Mouse (Mus musculus): ENCODE results near the gene Snx9. TPM values are rescaled to one million over a fixed set of nuclear protein-coding genes. Genes with fewer than 3 reads are reported as not detected.
A peak's percentile ranks its signal among the peaks of the same experiment; 100 is the strongest.

The Snx9 gene
- polyA plus RNA-seq, 1 experiment from 2014 or later, result 11.9 TPM

DNA sequence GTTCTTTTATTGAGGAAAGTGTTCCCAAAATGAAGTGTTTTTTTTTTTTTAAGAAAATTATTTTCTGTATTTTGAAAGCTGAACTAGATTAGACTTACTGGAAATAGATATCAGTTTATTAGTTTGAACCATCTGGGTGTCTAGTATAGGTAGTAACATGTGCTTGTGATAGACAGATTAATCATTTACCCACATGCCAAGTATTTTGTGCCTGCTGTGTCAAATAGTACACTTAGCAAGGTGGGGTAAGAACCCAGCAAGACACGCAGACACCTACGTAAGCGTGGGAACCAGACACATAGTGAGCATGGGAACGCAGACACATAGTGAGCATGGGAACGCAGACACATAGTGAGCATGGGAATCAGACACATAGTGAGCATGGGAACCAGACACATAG, 22.6 kb downstream of the Snx9 start:
- WGBS (ENCODE audit: insufficient replicate concordance), result 61% methylated on average over 5 of the region's 5 CpGs
- no peak overlapping the region for H3K4me2 ChIP-seq
- H3K9me3 ChIP-seq (replicated peaks), result no peaks in the 10 kb centered on the region
- H3K36me3 ChIP-seq (replicated peaks), result no peaks in the 10 kb centered on the region
- no peak for ATAC-seq (ENCODE audit: insufficient read depth)
- H3K27ac ChIP-seq (replicated peaks), result no peak overlapping the region
- peaks cover 21% of the 10 kb centered on the region for H3K4me1 ChIP-seq (replicated peaks)
- H3K9ac ChIP-seq, result no peak overlapping the region
- H3K4me3 ChIP-seq (replicated peaks), result no peak overlapping the region
- no peaks in the 10 kb centered on the region for H3K27me3 ChIP-seq

DNA sequence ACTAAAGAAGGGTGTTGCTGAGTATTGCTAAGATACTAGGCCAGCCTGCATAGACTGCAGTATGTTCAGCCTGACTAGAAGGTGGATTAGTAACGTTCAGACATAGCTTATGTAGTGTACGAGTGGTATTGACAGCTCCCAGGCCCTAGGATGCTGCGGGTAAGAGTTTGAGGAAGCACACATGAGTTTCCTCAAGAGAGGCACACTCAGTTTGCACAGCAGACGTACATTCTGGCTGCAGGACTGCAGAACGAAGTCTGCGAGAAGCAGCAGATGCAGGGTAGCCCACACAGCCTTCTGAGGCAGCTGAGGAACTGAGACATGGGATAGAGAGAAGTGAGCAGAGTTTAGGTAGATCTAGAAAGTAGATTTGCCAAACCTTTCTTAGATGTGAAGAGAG, 26.3 kb downstream of the Snx9 start:
- Histone ChIP-seq H3K4me2 (no peak overlapping the region), H3K36me3 (replicated peaks) (no peaks in the 10 kb centered on the region), H3K4me1 (replicated peaks) (peaks cover 28% of the 10 kb centered on the region), H3K9me3 (replicated peaks) (no peaks in the 10 kb centered on the region), H3K27me3 (no peaks in the 10 kb centered on the region), H3K4me3 (replicated peaks) (no peak overlapping the region), H3K27ac (replicated peaks) (no peak overlapping the region), H3K9ac (no peak overlapping the region)
- ATAC-seq (ENCODE audit: insufficient read depth), result no peak
- WGBS (ENCODE audit: insufficient replicate concordance), result 35% methylated on average over 6 of the region's 6 CpGs

GRCm38 (mm10) chr17:5868319-5869031, 27.3 kb downstream of the Snx9 start:
- no peak overlapping the region for H3K4me2 ChIP-seq
- WGBS (ENCODE audit: insufficient replicate concordance), result 69% methylated on average over 7 of the region's 7 CpGs
- no peak overlapping the region for H3K4me3 ChIP-seq (replicated peaks)
- peaks cover 25% of the 10 kb centered on the region for H3K4me1 ChIP-seq (replicated peaks)
- H3K36me3 ChIP-seq (replicated peaks), result no peaks in the 10 kb centered on the region
- H3K9ac ChIP-seq, result no peak overlapping the region
- no peak for ATAC-seq (ENCODE audit: insufficient read depth)
- no peaks in the 10 kb centered on the region for H3K27me3 ChIP-seq
- H3K27ac ChIP-seq (replicated peaks), result no peak overlapping the region
- H3K9me3 ChIP-seq (replicated peaks), result no peaks in the 10 kb centered on the region

DNA sequence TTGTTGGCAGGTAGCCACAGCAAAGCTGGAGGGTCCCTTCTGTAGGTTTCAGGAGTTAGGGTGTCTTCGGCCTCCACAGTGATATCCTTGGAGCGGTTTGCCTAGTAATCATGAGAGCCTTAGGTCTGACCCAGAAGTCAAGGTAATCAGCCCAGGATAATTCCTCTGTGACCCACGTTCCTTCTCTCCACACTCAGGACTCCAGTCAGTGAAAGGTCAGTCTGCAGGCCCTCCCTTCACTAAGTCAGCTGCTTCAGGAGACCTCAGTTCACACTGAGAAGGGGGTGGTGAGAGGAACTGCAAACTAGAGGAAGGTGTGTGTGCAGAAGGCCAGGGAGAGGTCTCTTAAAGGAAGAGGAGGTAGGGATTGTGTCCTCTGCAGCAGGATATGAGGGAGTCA, 28.3 kb downstream of the Snx9 start:
- Histone ChIP-seq H3K36me3 (replicated peaks) (no peaks in the 10 kb centered on the region), H3K27me3 (no peaks in the 10 kb centered on the region), H3K4me3 (replicated peaks) (no peak overlapping the region), H3K4me1 (replicated peaks) (peaks cover 28% of the 10 kb centered on the region), H3K9ac (no peak overlapping the region), H3K4me2 (no peak overlapping the region), H3K9me3 (replicated peaks) (no peaks in the 10 kb centered on the region), H3K27ac (replicated peaks) (no peak overlapping the region)
- WGBS (ENCODE audit: insufficient replicate concordance), result 75% methylated on average over 3 of the region's 3 CpGs
- ATAC-seq (ENCODE audit: insufficient read depth), result no peak

DNA sequence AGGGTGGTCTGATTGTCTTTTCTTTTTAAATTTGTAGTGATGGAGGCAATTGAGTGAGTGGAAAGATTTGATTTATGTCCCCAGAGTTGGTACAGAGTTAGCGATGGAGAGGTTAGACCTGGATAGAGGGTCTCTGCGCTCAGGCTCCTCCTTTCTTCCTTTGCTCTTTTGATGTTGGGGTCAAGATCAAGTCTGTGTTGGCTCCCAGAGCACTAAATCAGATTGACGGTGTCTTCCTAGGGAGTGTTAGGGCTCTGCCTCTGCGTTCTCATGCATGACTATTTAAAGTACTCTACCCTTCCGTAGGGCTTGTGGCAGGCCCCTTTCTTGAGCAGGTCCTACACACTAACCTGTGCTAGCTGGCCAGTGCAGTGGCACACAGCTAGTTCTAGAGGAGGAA, 28.9 kb downstream of the Snx9 start:
- no peaks in the 10 kb centered on the region for H3K36me3 ChIP-seq (replicated peaks)
- no peak overlapping the region for H3K9ac ChIP-seq
- no peaks in the 10 kb centered on the region for H3K27me3 ChIP-seq
- no peak for ATAC-seq (ENCODE audit: insufficient read depth)
- WGBS (ENCODE audit: insufficient replicate concordance), result 81% methylated on average over 5 of the region's 5 CpGs
- no peak overlapping the region for H3K4me2 ChIP-seq
- H3K9me3 ChIP-seq (replicated peaks), result no peaks in the 10 kb centered on the region
- H3K27ac ChIP-seq (replicated peaks), result no peak overlapping the region
- H3K4me1 ChIP-seq (replicated peaks), result peaks cover 33% of the 10 kb centered on the region
- H3K4me3 ChIP-seq (replicated peaks), result no peak overlapping the region

- no peak overlapping the region for H3K27ac ChIP-seq (replicated peaks)
- no peak overlapping the region for H3K4me2 ChIP-seq
- no peaks in the 10 kb centered on the region for H3K9me3 ChIP-seq (replicated peaks)
- no peaks in the 10 kb centered on the region for H3K27me3 ChIP-seq
- H3K36me3 ChIP-seq (replicated peaks), result no peaks in the 10 kb centered on the region
- H3K4me3 ChIP-seq (replicated peaks), result no peak overlapping the region
- WGBS (ENCODE audit: insufficient replicate concordance), result 81% methylated on average over 11 of the region's 11 CpGs
- ATAC-seq (ENCODE audit: insufficient read depth), result no peak
- H3K9ac ChIP-seq, result no peak overlapping the region
- H3K4me1 ChIP-seq (replicated peaks), result peaks cover 40% of the 10 kb centered on the region
These were observed 29.6 kb downstream of the Snx9 start for GRCm38 (mm10) chr17:5870696-5871095.

DNA sequence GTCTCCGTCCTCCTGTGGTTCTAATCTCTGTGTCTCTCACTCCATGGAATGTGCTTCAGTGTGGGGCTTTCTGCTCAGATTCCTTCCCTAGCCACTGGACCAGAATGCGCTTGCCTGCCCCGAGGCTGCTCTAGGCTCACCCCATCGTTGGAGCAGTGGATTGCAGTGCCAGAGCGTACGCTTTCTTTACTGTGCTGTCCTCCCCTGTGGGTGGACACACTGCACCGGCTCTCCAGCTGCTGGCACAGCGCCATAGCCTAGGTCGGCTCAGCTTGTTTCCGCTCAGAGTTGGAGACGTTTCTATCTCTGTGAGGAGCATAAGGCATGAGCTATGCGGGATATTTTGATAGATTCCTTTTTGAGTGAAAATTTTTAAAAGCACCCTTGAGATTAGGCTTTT, 31.4 kb downstream of the Snx9 start:
- no peak overlapping the region for H3K27ac ChIP-seq (replicated peaks)
- no peaks in the 10 kb centered on the region for H3K9me3 ChIP-seq (replicated peaks)
- 71% methylated on average over 12 of the region's 12 CpGs for WGBS (ENCODE audit: insufficient replicate concordance)
- H3K4me1 ChIP-seq (replicated peaks), result peaks cover 35% of the 10 kb centered on the region
- H3K4me3 ChIP-seq (replicated peaks), result no peak overlapping the region
- H3K36me3 ChIP-seq (replicated peaks), result no peaks in the 10 kb centered on the region
- no peak for ATAC-seq (ENCODE audit: insufficient read depth)
- H3K27me3 ChIP-seq, result no peaks in the 10 kb centered on the region
- no peak overlapping the region for H3K9ac ChIP-seq
- H3K4me2 ChIP-seq, result no peak overlapping the region

- H3K27ac ChIP-seq (replicated peaks), result no peak overlapping the region
- peaks cover 22% of the 10 kb centered on the region for H3K4me1 ChIP-seq (replicated peaks)
- H3K9me3 ChIP-seq (replicated peaks), result no peaks in the 10 kb centered on the region
- no peak for ATAC-seq (ENCODE audit: insufficient read depth)
- no peak overlapping the region for H3K4me2 ChIP-seq
- no peak overlapping the region for H3K4me3 ChIP-seq (replicated peaks)
- no peaks in the 10 kb centered on the region for H3K27me3 ChIP-seq
- WGBS (ENCODE audit: insufficient replicate concordance), result 65% methylated on average over 1 of the region's 1 CpGs
- no peak overlapping the region for H3K9ac ChIP-seq
- H3K36me3 ChIP-seq (replicated peaks), result no peaks in the 10 kb centered on the region
These were observed 33.4 kb downstream of the Snx9 start for GRCm38 (mm10) chr17:5874565-5874964.

DNA sequence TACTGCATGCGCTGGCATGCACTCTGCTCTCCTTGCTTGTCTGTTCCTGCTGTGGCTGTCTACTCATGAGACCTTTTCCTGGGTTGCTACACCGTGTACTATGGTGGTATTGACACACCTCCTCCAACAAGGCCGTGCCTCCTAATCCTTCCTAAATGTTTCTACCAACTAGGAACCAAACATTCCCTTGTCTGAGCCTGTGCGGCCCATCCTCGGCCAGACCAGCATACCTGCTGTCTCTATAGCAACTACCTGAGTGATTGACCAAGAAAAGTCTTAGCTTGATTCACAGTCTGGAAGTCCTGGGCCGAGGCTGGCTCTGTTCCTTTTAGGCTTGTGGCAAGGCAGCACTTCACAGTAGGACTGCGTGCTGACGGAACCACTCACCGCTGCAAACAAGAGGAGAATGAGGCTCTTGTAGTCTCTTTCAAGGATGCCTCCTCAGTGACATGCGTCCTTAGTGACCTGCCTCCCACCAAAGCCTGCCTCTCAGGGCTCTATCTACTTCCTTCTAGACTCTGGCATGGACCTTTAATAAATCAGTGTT, 36.6 kb downstream of the Snx9 start:
- no peak overlapping the region for H3K4me3 ChIP-seq (replicated peaks)
- H3K9me3 ChIP-seq (replicated peaks), result no peaks in the 10 kb centered on the region
- H3K9ac ChIP-seq, result no peak overlapping the region
- H3K4me1 ChIP-seq (replicated peaks), result peaks cover 15% of the 10 kb centered on the region
- no peaks in the 10 kb centered on the region for H3K36me3 ChIP-seq (replicated peaks)
- WGBS (ENCODE audit: insufficient replicate concordance), result 77% methylated on average over 10 of the region's 10 CpGs
- no peak overlapping the region for H3K4me2 ChIP-seq
- ATAC-seq (ENCODE audit: insufficient read depth), result no peak
- H3K27ac ChIP-seq (replicated peaks), result no peak overlapping the region
- H3K27me3 ChIP-seq, result no peaks in the 10 kb centered on the region

GRCm38 (mm10) chr17:5878878-5879277, 37.7 kb downstream of the Snx9 start:
- Histone ChIP-seq H3K27me3 (no peaks in the 10 kb centered on the region), H3K4me1 (replicated peaks) (peaks cover 15% of the 10 kb centered on the region), H3K27ac (replicated peaks) (no peak overlapping the region), H3K4me3 (replicated peaks) (no peak overlapping the region), H3K9me3 (replicated peaks) (no peaks in the 10 kb centered on the region), H3K36me3 (replicated peaks) (no peaks in the 10 kb centered on the region), H3K4me2 (no peak overlapping the region), H3K9ac (no peak overlapping the region)
- 71% methylated on average over 4 of the region's 4 CpGs for WGBS (ENCODE audit: insufficient replicate concordance)
- no peak for ATAC-seq (ENCODE audit: insufficient read depth)

GRCm38 (mm10) chr17:5885474-5885873, 44.3 kb downstream of the Snx9 start:
- 0 out of 2 replicates have a peak overlapping the region, but pooled peaks have one; percentile 45 for H3K27ac ChIP-seq (replicated peaks)
- no peak overlapping the region for H3K9ac ChIP-seq
- H3K4me3 ChIP-seq (replicated peaks), result no peak overlapping the region
- WGBS (ENCODE audit: insufficient replicate concordance), result 9% methylated on average over 8 of the region's 8 CpGs
- H3K9me3 ChIP-seq (replicated peaks), result no peaks in the 10 kb centered on the region
- H3K4me2 ChIP-seq, result peak overlapping the region; percentile 3; the same call in 1 of the 2 replicates
- H3K27me3 ChIP-seq, result no peaks in the 10 kb centered on the region
- peak; percentile 62 for ATAC-seq (ENCODE audit: insufficient read depth)
- H3K4me1 ChIP-seq (replicated peaks), result peaks cover 31% of the 10 kb centered on the region
- H3K36me3 ChIP-seq (replicated peaks), result no peaks in the 10 kb centered on the region
